Mouse (Mus musculus) stomach, postnatal 0 days (tissue): ENCODE measurements at regions not wholly inside any gene's neighbourhood (a gene's known extent, or its start where the extent isn't known, plus 50 kb on each side); places are given as distances from the start of the nearest gene placed in this dataset.

Experiments
- ATAC-seq: fragments of 200-750 bp; cut with Nextera tagmentation; 2 replicates; pipeline ENCODE4 v1.8.0; 2017; ENCODE audit not compliant: low FRiP score, low TSS enrichment
- DNase-seq: peaks from one replicate; pipeline ENCODE4 v3.0.0-alpha.2; 2016; ENCODE audit warnings: low spot score
- H3K27ac ChIP-seq: fragments of 300-500 bp; sonication (generic); replicated peaks from 2 replicates; pipeline ENCODE4 v1.5.1; 2014; ENCODE audit warnings: mild to moderate bottlenecking, control low read depth
- H3K27me3 ChIP-seq: fragments of 300-500 bp; sonication (generic); 2 replicates; pipeline ENCODE4 v1.6.1; 2014; ENCODE audit warnings: low read length; ENCODE audit not compliant: control insufficient read depth, insufficient read depth
- H3K36me3 ChIP-seq: fragments of 300-500 bp; sonication (generic); 2 replicates; pipeline ENCODE4 v1.6.1; 2014; ENCODE audit warnings: low read length, mixed read lengths; ENCODE audit not compliant: control insufficient read depth, insufficient read depth
- H3K4me1 ChIP-seq: fragments of 300-500 bp; sonication (generic); replicated peaks from 2 replicates; pipeline ENCODE4 v1.6.1; 2014; ENCODE audit warnings: antibody characterized with exemption; ENCODE audit not compliant: control insufficient read depth, insufficient read depth
- H3K4me2 ChIP-seq: fragments of 300-500 bp; sonication (generic); replicated peaks from 2 replicates; pipeline ENCODE4 v1.6.1; 2014; ENCODE audit warnings: low read depth, mild to moderate bottlenecking, control low read depth, moderate library complexity
- H3K4me3 ChIP-seq: fragments of 300-500 bp; sonication (generic); 2 replicates; pipeline ENCODE4 v1.5.1; 2014; ENCODE audit warnings: low read depth, low read length, control low read depth
- H3K9ac ChIP-seq: fragments of 300-500 bp; sonication (generic); 2 replicates; pipeline ENCODE4 v1.6.1; 2014; ENCODE audit warnings: mild to moderate bottlenecking, low read length, control low read depth, mixed read lengths
- H3K9me3 ChIP-seq: fragments of 300-500 bp; sonication (generic); 2 replicates; pipeline ENCODE4 v1.6.1; 2016; ENCODE audit warnings: low read length; ENCODE audit not compliant: control insufficient read depth
- CTCF ChIP-seq: IDR thresholded peaks from 2 replicates; pipeline ENCODE4 v1.5.1; 2016; ENCODE audit warnings: antibody characterized with exemption, low read depth, mild to moderate bottlenecking, moderate library complexity
- EP300 ChIP-seq: optimal IDR thresholded peaks from 2 replicates; pipeline ENCODE3; 2016; ENCODE audit warnings: antibody characterized with exemption
- WGBS: fragments of 180-500 bp; shearing (Covaris S2); extraction: QIAGEN DNeasy Blood & Tissue Kit; methylation state at CpG from one replicate; pipeline ENCODE4 v1.1.7; 2014; 5-methylcytosine and 5-hydroxymethylcytosine counted together

- ATAC-seq = no peak
- Histone ChIP-seq H3K9ac (no peak overlapping the region), H3K36me3 (no peaks in the 10 kb centered on the region), H3K27me3 (no peaks in the 10 kb centered on the region), H3K9me3 (no peaks in the 10 kb centered on the region), H3K4me2 (no peak overlapping the region), H3K4me3 (no peak overlapping the region), H3K27ac (no peak overlapping the region), H3K4me1 (peaks cover 3% of the 10 kb centered on the region; the same call in 1 of the 2 replicates)
- TF ChIP-seq EP300 (no peak), CTCF (no peak)
- no peak for DNase-seq
- WGBS = 91% methylated on average over 5 of the region's 5 CpGs
Measured at GRCm38 (mm10) chr6:52487861-52488260, 152.3 kb downstream of the Hibadh start.

GRCm38 (mm10) chr6:52490264-52490775, 149.9 kb downstream of the Hibadh start:
- Histone ChIP-seq H3K27ac (no peak overlapping the region), H3K9me3 (no peaks in the 10 kb centered on the region), H3K27me3 (no peaks in the 10 kb centered on the region), H3K9ac (no peak overlapping the region), H3K4me2 (no peak overlapping the region), H3K4me3 (no peak overlapping the region), H3K4me1 (peaks cover 3% of the 10 kb centered on the region; the same call in 1 of the 2 replicates), H3K36me3 (no peaks in the 10 kb centered on the region)
- DNase-seq (no peak), ATAC-seq (no peak)
- 80% methylated on average over 14 of the region's 14 CpGs for WGBS
- TF ChIP-seq CTCF (peak; percentile 25; the same call in 1 of the 2 replicates), EP300 (no peak)

- H3K27me3 ChIP-seq = no peaks in the 10 kb centered on the region
- no peak overlapping the region for H3K4me2 ChIP-seq
- no peak overlapping the region for H3K9ac ChIP-seq
- no peak overlapping the region for H3K27ac ChIP-seq
- TF ChIP-seq EP300 (no peak), CTCF (no peak)
- no peaks in the 10 kb centered on the region for H3K4me1 ChIP-seq
- WGBS = 62% methylated on average over 3 of the region's 3 CpGs
- no peaks in the 10 kb centered on the region for H3K9me3 ChIP-seq
- no peak overlapping the region for H3K4me3 ChIP-seq
- no peak for ATAC-seq
- H3K36me3 ChIP-seq = no peaks in the 10 kb centered on the region
- no peak for DNase-seq
Measured at GRCm38 (mm10) chr6:52495301-52495700, 144.9 kb downstream of the Hibadh start.

DNA sequence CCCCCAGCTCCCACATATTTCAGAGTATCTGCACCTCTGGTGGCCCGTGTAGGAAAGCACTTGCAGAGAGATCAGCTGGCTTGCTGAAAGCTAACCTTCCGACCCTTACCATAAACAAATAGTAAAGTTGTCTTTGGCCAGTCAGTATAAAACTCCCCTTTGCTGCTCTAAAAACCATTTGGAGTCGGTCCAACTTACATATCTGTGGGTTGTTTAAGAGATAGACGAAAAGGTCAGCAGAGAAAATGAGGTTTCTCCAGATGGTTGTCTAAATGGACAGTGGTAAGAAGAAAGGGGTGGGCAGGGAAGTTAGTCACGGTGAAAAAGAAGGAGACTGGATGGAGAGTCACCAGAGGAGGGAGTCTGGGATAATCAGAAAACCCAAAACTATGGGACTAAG, 144.3 kb downstream of the Hibadh start:
- no peak overlapping the region for H3K4me2 ChIP-seq
- H3K36me3 ChIP-seq = no peaks in the 10 kb centered on the region
- no peaks in the 10 kb centered on the region for H3K9me3 ChIP-seq
- TF ChIP-seq EP300 (no peak), CTCF (no peak)
- H3K4me3 ChIP-seq = no peak overlapping the region
- no peaks in the 10 kb centered on the region for H3K4me1 ChIP-seq
- DNase-seq (no peak), ATAC-seq (no peak)
- H3K27ac ChIP-seq = no peak overlapping the region
- 23% methylated on average over 5 of the region's 5 CpGs for WGBS
- H3K27me3 ChIP-seq = no peaks in the 10 kb centered on the region
- no peak overlapping the region for H3K9ac ChIP-seq
